Mouse (Mus musculus) spleen, adult 18-20 months (tissue): ENCODE data around the gene Zfr.
"Not testable (repeated sequence)": the region's sequence is repeated elsewhere in the genome, so short reads cannot be mapped to it uniquely, and the experiment has no call there.

Source experiments
- DNase-seq, 2 experiments: peaks; one replicate each; pipeline ENCODE4 v3.0.0; 2022; ENCODE audit warnings: mixed read lengths in 2 of 2

Gene Zfr

DNA sequence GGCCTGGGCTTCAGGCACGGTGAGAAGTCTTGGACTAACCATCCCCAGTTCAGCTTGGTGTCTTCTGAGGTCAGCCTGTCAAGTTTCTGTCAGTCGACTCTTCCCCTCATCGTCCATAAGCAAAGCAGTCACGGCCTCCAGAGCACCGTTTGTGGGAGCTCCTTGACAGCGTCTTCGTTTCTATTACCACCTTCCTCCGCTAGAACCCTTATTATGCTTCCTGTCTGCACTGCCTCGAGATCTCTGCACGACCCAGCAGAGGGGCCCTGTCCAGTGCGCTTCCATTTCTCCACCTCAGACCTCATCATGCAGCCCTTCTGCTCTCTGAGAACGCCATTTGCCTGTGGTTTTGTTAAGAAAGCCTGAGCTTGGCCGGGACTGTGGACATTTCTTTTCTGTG lies 99.2 kb downstream of the Zfr start:
- no peak for DNase-seq

DNA sequence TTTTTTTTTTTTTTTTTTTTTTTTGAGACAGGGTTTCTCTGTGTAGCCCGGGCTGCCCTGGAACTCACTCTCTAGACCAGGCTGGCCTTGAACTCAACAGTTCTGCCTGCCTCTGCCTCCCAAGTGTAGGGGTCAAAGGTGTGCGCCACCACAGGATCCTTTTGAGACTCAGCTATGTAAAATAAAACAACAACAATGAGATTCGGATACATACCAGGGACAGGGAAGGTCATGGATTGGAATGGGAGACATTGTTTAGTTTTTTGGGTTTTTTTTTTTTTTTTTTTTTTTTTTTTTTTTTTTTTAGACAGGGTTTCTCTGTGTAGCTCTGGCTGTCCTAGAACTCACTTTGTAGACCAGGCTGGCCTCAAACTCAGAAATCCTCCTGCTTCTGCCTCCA lies 99.7 kb downstream of the Zfr start:
- not testable (repeated sequence) for DNase-seq

DNA sequence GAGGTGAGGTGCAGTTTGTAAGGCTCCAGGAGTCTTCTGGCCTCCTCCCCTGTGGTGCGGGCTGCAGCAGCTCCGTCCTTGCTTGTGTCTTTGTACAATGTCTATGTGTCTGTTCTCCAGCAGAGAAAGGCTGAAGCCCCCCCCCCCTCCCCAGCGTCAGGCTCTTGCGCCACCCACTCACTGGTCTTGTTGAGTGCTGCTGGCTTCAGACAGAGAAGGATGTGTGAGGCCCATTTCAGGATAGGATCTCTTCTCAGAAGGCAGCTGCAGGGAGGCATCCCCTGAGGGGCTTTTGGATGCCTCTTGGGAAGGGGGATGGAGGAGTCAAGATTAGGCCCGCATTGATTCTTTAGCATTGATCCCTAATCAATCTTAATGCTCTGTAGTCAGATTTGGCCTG lies 100.2 kb downstream of the Zfr start:
- no peak for DNase-seq

DNA sequence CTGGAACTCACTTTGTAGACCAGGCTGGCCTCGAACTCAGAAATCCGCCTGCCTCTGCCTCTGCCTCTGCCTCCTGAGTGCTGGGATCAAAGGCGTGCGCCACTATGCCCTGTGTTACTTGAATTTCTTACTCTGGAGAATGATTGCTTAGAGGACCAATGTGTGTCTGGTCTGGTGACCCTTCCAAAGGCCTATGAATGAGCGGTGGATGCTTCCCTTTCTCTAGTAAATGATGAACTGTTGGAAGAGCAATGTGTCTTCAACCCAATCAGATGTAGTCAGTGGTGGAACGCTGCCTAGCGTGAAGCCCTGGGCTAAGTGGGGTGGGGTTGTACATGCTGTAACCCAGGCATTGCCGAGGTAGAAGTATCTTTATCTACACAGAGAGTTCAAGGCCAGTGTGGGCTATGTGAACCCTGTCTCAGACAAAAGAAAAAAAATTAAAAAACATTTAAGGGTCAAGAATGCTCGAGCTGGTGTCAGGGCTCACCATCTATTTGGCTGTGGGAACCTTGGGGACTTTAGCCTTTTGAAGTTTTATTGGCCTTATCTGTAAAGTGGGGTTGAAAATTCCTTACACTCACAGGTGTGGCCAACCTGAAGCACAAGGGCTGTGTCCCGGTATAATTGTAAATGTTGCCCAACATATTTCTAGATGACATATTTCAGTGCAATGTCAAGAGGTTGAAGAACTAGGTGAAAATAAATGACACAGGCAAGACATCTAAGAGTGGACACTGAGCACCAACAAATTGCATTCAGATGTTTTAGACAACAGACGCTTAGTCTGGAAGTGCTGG lies 101.2 kb downstream of the Zfr start:
- DNase-seq, result no peak

DNA sequence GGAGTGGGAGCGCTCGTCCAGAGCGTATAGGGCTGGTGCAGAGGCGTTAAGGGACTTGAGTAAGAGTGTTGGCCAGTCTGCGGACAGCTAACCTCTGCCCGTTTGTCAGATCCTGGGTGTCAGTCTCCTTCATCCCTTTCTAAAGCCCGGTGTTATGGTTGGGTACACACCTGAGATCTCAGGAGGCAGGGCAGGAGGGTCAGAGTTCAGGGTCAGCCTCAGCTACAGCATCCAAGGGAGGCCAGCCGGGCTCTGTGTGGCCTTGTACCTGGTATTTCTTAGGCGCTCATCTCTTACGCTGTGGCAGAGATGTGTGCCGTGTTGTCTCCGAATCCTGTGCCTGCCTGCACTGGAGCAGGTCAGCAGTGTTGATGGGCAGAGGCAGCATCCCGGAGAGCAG lies 103.5 kb downstream of the Zfr start:
- no peak for DNase-seq

DNA sequence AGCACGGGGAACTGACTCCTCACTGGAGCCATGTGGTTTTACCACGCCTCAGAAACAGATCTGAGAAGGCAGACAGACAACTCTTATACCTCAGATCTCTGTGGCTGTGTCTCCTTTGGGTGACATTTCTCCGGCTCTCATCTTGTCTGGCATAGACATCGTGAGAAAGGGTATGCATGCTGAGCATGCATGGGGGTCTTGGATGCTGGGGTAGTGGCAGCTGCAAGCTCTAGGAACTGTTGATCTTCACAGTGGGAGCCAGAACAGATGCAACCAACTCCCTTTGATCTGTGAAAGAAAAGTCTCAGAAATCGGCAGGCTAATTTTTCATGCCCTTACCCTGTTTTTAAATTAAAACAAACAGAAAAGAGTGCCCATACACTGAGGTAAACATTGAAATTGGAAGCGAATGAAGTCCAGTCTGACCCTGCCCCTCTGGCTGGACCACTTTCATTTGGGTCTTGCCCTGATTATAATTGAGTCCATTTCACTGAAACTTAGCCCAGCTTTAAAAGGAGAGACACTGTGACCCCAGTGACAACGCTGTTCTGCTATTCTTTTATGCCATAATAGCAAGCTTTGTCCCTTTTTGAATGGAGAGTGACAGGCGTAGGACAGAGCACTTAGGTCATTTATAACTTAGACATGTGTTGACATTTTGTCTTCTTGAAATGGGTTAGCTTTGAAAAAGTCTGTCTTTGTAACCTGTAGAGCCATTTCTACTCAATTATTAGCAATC lies 105.1 kb downstream of the Zfr start:
- DNase-seq, result no peak

DNA sequence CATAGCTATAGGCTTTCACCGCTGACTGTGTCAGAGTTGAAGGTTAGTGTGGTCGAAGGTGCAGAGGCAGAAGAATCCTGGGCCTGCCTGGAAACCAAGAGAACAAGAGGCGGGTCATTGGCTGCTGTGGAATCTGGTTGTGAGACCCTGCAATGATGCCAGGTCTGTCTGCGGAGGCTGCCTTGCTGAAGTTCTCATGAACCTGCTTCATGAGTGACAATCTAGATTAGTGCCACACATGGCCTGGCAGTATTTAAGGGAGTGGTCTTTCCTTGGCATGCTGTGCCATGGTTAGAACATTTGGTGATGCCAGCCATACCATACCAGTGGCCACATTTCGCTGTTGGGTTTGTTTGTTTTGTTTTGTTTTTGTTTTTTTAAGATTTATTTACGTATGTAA lies 105.8 kb downstream of the Zfr start:
- no peak for DNase-seq

DNA sequence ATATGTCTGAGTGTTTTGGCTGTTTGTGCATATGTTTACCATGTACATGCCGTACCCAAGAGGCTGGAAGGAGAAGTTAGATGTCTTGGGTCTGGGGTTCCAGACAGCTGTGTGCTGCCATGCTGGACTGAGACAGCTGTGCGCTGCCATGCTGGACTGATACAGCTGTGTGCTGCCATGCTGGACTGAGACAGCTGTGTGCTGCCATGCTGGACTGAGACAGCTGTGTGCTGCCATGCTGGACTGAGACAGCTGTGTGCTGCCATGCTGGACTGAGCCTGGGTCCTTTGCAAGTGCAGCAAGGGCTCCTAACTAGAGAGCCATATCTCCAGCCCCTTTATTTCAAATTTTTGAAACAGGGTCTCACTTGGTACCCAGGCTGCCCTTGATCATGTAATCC lies 106.6 kb downstream of the Zfr start:
- no peak for DNase-seq

DNA sequence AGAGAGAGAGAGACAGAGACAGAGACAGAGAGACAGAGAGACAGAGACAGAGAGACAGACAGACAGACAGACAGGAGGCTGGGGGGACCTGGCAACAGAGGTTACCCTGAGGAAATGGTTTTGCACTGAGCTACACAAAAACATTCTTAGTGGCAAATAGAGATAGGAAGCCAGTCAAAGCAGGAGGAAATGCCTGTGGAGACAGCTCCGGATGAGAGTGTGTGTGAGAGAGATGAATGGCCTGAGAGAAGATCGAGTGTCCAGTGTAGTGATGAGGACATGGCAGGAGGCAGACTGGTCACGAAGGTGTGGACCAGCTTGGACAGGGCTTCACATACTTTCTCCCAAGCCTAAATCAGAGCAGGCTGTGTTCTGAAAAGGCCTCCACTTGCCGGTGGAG lies 107.4 kb downstream of the Zfr start:
- no peak for DNase-seq

DNA sequence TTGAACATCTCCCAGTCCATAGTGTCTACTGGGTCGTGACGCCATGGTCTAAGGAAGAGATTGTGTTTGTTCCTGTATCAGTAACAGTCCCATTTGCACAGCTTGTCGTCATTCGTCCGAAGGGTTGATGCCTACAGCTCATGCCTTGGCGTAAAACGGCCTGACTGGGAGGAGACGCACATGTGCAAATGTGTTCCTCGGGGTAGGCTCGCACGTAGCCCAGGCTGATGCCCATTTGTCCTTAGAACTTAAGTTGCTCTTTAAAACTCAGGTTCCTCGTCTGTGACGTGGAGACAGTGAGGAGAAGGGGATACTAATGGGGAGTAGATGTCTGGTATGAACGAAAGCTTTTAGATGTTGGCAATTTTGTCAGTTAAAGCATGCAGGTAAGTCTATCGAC lies 109.3 kb downstream of the Zfr start:
- DNase-seq, result no peak

DNA sequence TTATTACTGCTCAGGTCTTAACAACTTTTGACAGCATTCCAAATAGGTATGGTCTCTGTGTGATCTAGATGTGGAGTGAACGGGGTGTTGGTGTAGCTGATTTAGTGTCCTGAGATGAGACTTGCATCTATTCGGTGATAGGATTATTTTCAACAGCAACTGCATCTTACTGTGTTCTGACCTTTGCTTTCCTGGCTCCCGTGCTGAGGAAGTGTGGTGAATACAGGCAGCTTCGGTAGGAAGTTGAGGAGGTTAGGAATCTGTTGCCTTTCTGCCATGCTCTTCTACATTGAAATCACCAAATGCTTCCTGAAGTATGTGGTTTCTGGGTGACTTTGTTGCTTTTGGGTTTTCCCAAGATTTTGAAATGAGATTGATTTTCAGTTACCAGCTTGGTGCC lies 109.7 kb downstream of the Zfr start:
- DNase-seq, result no peak

DNA sequence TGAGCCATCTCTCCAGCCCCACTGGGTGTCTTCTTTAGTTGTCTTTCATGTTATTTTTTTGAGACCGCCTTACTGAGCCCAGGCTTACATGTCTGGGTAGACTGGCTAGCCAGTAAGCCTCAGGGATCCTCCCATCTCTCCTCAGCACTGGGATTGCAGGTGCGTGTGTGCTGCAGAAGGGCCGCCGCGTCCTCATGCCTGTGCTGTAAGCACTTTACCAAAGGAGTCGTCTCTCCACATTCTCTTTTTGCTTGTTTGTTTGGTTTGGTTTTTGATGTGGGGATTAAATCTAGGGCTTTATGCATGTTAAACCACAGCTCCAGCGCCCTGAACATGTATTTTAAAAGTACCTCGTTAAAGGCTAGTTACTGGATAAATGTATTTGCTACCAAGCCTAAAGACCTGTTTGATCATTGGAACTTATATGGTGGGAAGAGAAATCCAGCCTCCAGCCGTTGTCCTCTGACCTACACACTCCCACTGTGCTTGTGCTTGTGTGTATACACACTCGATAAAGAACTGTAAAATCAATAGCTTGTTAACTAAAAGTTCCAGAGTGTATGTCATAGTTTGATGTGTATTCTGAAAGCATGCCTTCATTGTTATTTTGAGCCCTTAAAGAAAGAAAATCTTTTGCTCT lies 112.1 kb downstream of the Zfr start:
- DNase-seq, result no peak

DNA sequence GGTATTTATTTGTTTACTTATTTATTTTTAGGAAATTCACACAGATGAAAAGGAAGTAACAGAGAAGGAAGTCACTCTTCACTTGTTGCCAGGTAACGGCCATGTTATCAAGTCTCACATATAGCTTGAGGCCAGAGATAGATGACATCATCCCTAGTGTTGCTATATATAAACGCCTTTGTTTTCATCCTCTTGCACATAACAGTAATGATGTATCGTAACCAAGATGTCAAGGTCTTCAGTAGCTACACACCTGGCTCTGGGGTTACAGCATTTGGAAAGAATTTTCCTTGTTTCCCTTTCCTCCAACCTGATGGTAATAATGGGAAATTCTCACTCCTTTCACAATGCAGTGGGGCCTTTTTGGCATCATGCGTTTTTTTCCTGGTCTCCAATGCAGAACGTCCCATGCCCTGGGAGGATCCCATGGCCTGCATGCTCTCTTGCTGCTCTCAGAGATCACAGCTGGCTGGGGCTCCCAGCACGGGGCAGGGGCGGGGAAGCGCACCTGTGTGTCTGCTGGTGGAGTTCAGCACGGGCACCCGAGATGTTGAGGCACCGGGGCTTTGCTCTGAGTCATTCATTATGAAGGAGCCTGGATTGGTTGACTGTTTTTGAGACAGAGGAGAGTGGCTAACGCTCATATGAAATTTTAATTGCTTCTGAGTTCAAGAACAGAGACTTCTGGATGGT lies 112.8 kb downstream of the Zfr start:
- no peak for DNase-seq

DNA sequence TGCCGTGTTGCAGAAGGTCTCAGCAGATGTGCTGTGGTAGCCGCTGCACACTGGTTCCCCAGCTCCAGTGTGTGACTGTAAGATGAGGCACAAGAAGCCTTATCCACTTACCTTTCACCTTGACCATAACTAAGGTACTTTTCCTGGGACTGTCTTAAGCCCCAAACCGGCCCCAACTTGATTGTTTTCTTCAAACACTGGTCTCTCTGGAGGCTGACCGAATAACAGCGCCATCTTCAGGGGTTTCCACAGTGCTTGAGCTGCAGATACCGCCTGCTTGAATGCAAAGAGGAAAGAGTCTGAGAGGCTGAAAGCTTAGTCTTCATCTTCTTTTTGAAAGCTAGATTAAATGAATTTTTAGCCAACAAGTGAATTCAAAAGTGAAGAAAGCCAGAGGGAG lies 113.8 kb downstream of the Zfr start:
- no peak for DNase-seq

DNA sequence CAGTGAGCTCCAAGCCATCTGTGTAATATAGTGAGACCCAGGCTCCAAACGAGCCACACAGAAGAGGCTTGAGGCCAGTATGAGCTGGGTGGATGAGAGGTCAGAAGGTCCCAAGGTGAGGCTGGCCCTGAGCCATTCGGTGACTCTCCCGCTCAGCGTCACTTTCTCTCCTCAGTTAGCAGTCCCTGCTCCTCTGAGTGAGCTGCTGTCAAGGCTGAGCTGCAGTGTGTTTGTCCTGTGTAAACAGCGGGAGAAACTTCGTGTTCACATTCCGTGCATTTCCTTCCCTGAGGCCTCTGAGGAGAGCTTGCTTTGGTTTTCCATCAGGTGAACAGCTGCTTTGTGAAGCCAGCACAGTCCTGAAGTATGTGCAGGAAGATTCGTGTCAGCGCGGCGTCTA lies 114.8 kb downstream of the Zfr start:
- no peak for DNase-seq

DNA sequence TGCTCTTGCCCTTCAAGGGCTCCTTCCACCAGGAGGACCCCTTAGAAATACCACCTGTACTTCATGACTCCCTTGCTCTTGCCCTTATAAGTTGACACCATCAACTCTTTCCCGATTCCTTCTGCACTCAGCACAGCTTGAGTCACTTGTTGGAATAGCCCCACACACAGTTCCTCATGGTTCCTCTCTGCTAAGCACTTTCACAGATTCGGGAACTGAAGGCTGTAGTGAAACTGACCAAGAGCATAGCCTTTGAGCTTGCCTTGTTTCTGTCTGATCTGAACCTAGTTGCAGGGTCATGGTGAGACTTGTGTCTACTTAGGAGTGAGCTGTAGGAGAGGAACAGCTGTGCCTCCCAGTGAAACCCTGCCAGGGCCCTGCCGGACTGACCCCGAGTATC lies 115.4 kb downstream of the Zfr start:
- DNase-seq, result no peak
